ENCODE assay signal across 11 mouse cellular contexts in the genomic region with DNA sequence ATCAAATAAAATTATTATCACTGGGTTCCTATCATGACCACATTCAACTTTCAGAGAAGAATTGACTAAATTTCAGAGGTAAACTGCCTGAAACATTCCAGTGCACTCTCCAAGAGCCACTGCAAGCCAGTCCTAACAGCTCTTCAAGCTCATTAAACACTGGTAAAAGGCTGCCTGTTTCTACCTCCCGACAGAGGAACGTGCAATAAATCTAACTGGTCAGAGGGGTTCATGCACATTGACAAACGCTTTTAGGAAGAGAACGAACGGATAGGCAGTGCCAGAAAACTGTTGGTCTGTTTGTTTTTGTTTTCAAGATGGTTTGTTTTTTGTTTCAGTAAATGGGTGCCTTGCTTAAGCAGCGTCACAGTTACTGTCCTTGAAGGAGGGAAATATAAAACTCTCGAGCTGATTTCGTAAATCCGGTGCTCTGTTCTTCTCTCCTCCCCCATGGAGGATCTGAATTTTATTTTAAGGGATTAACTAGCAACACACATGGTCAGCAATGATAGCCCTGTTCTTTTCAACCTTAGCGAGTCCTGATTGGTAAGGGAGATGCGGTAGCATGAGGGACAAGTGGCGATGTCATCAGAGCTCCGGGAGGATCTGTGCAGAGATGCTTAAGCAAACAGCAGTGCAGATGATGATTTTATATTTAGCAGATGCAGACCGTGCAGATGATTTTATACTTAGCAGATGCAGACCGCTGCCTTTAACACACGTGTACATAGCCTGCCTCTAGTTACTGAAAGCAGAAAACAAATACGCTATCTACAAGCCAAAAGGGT. TPM values are rescaled to one million over a fixed set of nuclear protein-coding genes. Genes with fewer than 3 reads are reported as not detected.
DNase-seq lines count a peak whose midpoint lies in the region; ATAC-seq and TF ChIP-seq lines count a peak whose summit lies in the region.
"Had no signal": no experiment of that assay in that cellular context is flagged by ENCODE, and none has a peak within 500 bp of the region (broad histone marks: within the 10 kb centered on the region; RNA-seq: fewer than 3 reads in every experiment).

No protein-coding gene starts in this region.

- no peaks in the 10 kb centered on the region for H3K27me3 ChIP-seq in kidney, embryonic 16.5 days (ENCODE audit: insufficient read depth, low read length)
- no peaks in the 10 kb centered on the region for H3K27me3 ChIP-seq in kidney, adult 2 months (replicated peaks; ENCODE audit: control insufficient read depth, insufficient read depth, low read length)
- H3K27me3 ChIP-seq in embryonic facial prominence, embryonic 14.5 days (replicated peaks; ENCODE audit: control insufficient read depth, insufficient read depth, low read length), result no peaks in the 10 kb centered on the region
- H3K27me3 ChIP-seq in hindbrain, embryonic 16.5 days (replicated peaks; ENCODE audit: control insufficient read depth, insufficient read depth, low read length), result no peaks in the 10 kb centered on the region
- H3K27me3 ChIP-seq in neural tube, embryonic 13.5 days, result no peaks in the 10 kb centered on the region
- H3K27me3 ChIP-seq in thymus, adult 2 months (ENCODE audit: control insufficient read depth, insufficient read depth, low read length), result no peaks in the 10 kb centered on the region
- H3K27me3 ChIP-seq: megakaryocyte, embryonic 14.5 days had no signal

- H3K9me3 ChIP-seq in kidney, embryonic 16.5 days (ENCODE audit: low read length), result no peaks in the 10 kb centered on the region
- no peaks in the 10 kb centered on the region for H3K9me3 ChIP-seq in embryonic facial prominence, embryonic 14.5 days (ENCODE audit: control insufficient read depth, low read length)
- H3K9me3 ChIP-seq in hindbrain, embryonic 16.5 days (ENCODE audit: control insufficient read depth, low read length), result no peaks in the 10 kb centered on the region
- H3K9me3 ChIP-seq in neural tube, embryonic 13.5 days, result no peaks in the 10 kb centered on the region
- H3K9me3 ChIP-seq: megakaryocyte, embryonic 14.5 days had no signal

- no peak for TF ChIP-seq POLR2A in kidney, adult 2 months (IDR thresholded peaks at IDR 0.05; ENCODE audit: low read depth, low read length)
- TF ChIP-seq POLR2A in thymus, adult 2 months (IDR thresholded peaks at IDR 0.05; ENCODE audit: control insufficient read depth, extremely low read depth, insufficient read depth, low read length, poor library complexity), result no peak

- ATAC-seq in kidney, embryonic 16.5 days (ENCODE audit: low FRiP score, low TSS enrichment), result peak; percentile 74; the same call in 1 of the 2 replicates
- ATAC-seq in embryonic facial prominence, embryonic 14.5 days (ENCODE audit: low read depth), result 0 out of 2 replicates have a peak, but pooled peaks have one; percentile 10
- ATAC-seq in hindbrain, embryonic 16.5 days, result peak; percentile 53
- peak; percentile 41; the same call in 1 of the 2 replicates for ATAC-seq in neural tube, embryonic 13.5 days (ENCODE audit: low read depth)

- H3K27ac ChIP-seq in kidney, embryonic 16.5 days (ENCODE audit: low read length), result peak overlapping the region; percentile 61
- H3K27ac ChIP-seq in kidney, adult 2 months (ENCODE audit: insufficient read depth, low read depth, low read length), result no peak overlapping the region
- no peak overlapping the region for H3K27ac ChIP-seq in embryonic facial prominence, embryonic 14.5 days (replicated peaks; ENCODE audit: low read depth, low read length)
- no peak overlapping the region for H3K27ac ChIP-seq in hindbrain, embryonic 16.5 days (ENCODE audit: low read depth, low read length)
- H3K27ac ChIP-seq in neural tube, embryonic 13.5 days (replicated peaks), result peak overlapping the region; percentile 50; the same call in 1 of the 2 replicates
- H3K27ac ChIP-seq in thymus, adult 2 months (ENCODE audit: control insufficient read depth, insufficient read depth, low read length), result no peak overlapping the region

- peak overlapping the region; percentile 55 for H3K4me2 ChIP-seq in kidney, embryonic 16.5 days (replicated peaks; ENCODE audit: low read depth, low read length)
- H3K4me2 ChIP-seq in embryonic facial prominence, embryonic 14.5 days (ENCODE audit: low read depth, low read length), result peak overlapping the region; percentile 40
- peak overlapping the region; percentile 56 for H3K4me2 ChIP-seq in hindbrain, embryonic 16.5 days (ENCODE audit: low read length)
- peak overlapping the region; percentile 55 for H3K4me2 ChIP-seq in neural tube, embryonic 13.5 days

- H3K36me3 ChIP-seq in kidney, embryonic 16.5 days (ENCODE audit: insufficient read depth, low read length), result no peaks in the 10 kb centered on the region
- no peaks in the 10 kb centered on the region for H3K36me3 ChIP-seq in kidney, adult 2 months (ENCODE audit: control insufficient read depth, insufficient read depth, low read length)
- no peaks in the 10 kb centered on the region for H3K36me3 ChIP-seq in embryonic facial prominence, embryonic 14.5 days (ENCODE audit: control insufficient read depth, insufficient read depth, low read length)
- no peaks in the 10 kb centered on the region for H3K36me3 ChIP-seq in hindbrain, embryonic 16.5 days (ENCODE audit: control insufficient read depth, insufficient read depth, low read length)
- no peaks in the 10 kb centered on the region for H3K36me3 ChIP-seq in neural tube, embryonic 13.5 days
- H3K36me3 ChIP-seq in thymus, adult 2 months (ENCODE audit: control insufficient read depth, insufficient read depth, low read length), result no peaks in the 10 kb centered on the region

- intact Hi-C loops in left cerebral cortex, postnatal 10 days (cut with DNase I), result no loop called here

- no peak for DNase-seq in kidney, adult 2 months
- DNase-seq in embryonic facial prominence, embryonic 14.5 days (ENCODE audit: low spot score), result no peak
- DNase-seq in thymus, adult 2 months, result no peak
- no peak for DNase-seq in T-cell, adult 2 months (ENCODE audit: low spot score)
- no peak for DNase-seq in left cerebral cortex, postnatal 10 days (ENCODE audit: extremely low spot score in 1 of 2, low spot score in 2 of 2)
- DNase-seq: layer of hippocampus, adult 9-11 months had no signal

- H3K4me1 ChIP-seq in kidney, embryonic 16.5 days (ENCODE audit: insufficient read depth, low read length), result peaks cover 29% of the 10 kb centered on the region
- H3K4me1 ChIP-seq in kidney, adult 2 months (ENCODE audit: control insufficient read depth, insufficient read depth, low read length), result no peaks in the 10 kb centered on the region; the same call in 1 of the 2 replicates
- peaks cover 24% of the 10 kb centered on the region for H3K4me1 ChIP-seq in embryonic facial prominence, embryonic 14.5 days (ENCODE audit: control insufficient read depth, insufficient read depth, low read length)
- peaks cover 13% of the 10 kb centered on the region for H3K4me1 ChIP-seq in hindbrain, embryonic 16.5 days (ENCODE audit: control insufficient read depth, insufficient read depth, low read depth, low read length)
- H3K4me1 ChIP-seq in neural tube, embryonic 13.5 days (replicated peaks), result peaks cover 80% of the 10 kb centered on the region
- no peaks in the 10 kb centered on the region for H3K4me1 ChIP-seq in thymus, adult 2 months (replicated peaks; ENCODE audit: control insufficient read depth, insufficient read depth, low read length)
- H3K4me1 ChIP-seq: megakaryocyte, embryonic 14.5 days had no signal

- peak overlapping the region; percentile 50 for H3K9ac ChIP-seq in kidney, embryonic 16.5 days (replicated peaks; ENCODE audit: low read length)
- no peak overlapping the region for H3K9ac ChIP-seq in embryonic facial prominence, embryonic 14.5 days (ENCODE audit: low read depth, low read length)
- H3K9ac ChIP-seq in hindbrain, embryonic 16.5 days (ENCODE audit: low read depth, low read length), result peak overlapping the region; percentile 22; the same call in 1 of the 2 replicates
- H3K9ac ChIP-seq in neural tube, embryonic 13.5 days, result peak overlapping the region; percentile 50; the same call in 1 of the 2 replicates

- TF ChIP-seq CTCF in kidney, adult 2 months (conservative IDR thresholded peaks at IDR 0.05; ENCODE audit: insufficient read depth, insufficient read length, low read depth, low read length), result no peak
- TF ChIP-seq CTCF in thymus, adult 2 months (IDR thresholded peaks at IDR 0.05; ENCODE audit: borderline replicate concordance, control insufficient read depth, extremely low read depth, insufficient read depth, low read length, poor library complexity), result no peak

- H3K4me3 ChIP-seq in kidney, embryonic 16.5 days (ENCODE audit: low read length), result peak overlapping the region; percentile 30
- H3K4me3 ChIP-seq in kidney, adult 2 months (ENCODE audit: insufficient read depth, low read depth, low read length), result no peak overlapping the region
- 0 out of 2 replicates have a peak overlapping the region, but pooled peaks have one; percentile 7 for H3K4me3 ChIP-seq in embryonic facial prominence, embryonic 14.5 days (ENCODE audit: low read depth, low read length)
- peak overlapping the region; percentile 29 for H3K4me3 ChIP-seq in hindbrain, embryonic 16.5 days (ENCODE audit: low read length)
- peak overlapping the region; percentile 21 for H3K4me3 ChIP-seq in neural tube, embryonic 13.5 days
- H3K4me3 ChIP-seq in thymus, adult 2 months (ENCODE audit: control insufficient read depth, insufficient read depth, low read length), result no peak overlapping the region
- H3K4me3 ChIP-seq: megakaryocyte, embryonic 14.5 days had no signal

- WGBS in kidney, embryonic 16.5 days, result 26% methylated on average over 17 of the region's 17 CpGs
- 38% methylated on average over 17 of the region's 17 CpGs for WGBS in kidney, adult 2 months
- 32% methylated on average over 17 of the region's 17 CpGs for WGBS in embryonic facial prominence, embryonic 14.5 days
- 35% methylated on average over 17 of the region's 17 CpGs for WGBS in hindbrain, embryonic 16.5 days
- WGBS in neural tube, embryonic 13.5 days, result 15% methylated on average over 17 of the region's 17 CpGs
- WGBS in thymus, adult 2 months, result 49% methylated on average over 17 of the region's 17 CpGs

RNA-seq across cellular contexts. Expression of a gene that starts 23.0 kb away (rescaled TPM):
- 8.9 and 9.1 TPM in 2 replicates for polyA plus RNA-seq in kidney, embryonic 16.5 days (2015; fragmentation: Nextera tagmentation; extraction: Ambion mirVana)
- 3.6 and 3.7 TPM in 2 replicates for polyA plus RNA-seq in kidney, adult 2 months (2012; rRNA removed)
- 6.0 and 7.2 TPM in 2 replicates for polyA plus RNA-seq in embryonic facial prominence, embryonic 14.5 days (2014; fragmentation: Nextera tagmentation; extraction: Ambion mirVana)
- 8.4 and 11.8 TPM in 2 replicates for polyA plus RNA-seq in hindbrain, embryonic 16.5 days (2015; fragmentation: Nextera tagmentation; extraction: Ambion mirVana)
- 16.5 and 19.9 TPM in 2 replicates for polyA plus RNA-seq in neural tube, embryonic 13.5 days (2015; fragmentation: Nextera tagmentation; extraction: Ambion mirVana)
- 0.04 and 0.20 TPM in 2 replicates for polyA plus RNA-seq in thymus, adult 2 months (2012; rRNA removed)
- 1 to 10 TPM; 5.4 to 6.0 TPM for total RNA-seq in left cerebral cortex, postnatal 10 days (2021)
- total RNA-seq: MEL had no signal

Comparison
In these comparisons a context has a peak if more than half of its experiments do, and no peak if none do; other contexts are left out.
1. H3K27ac ChIP-seq: peak in kidney, embryonic 16.5 days (single experiment) and neural tube, embryonic 13.5 days (single experiment); none in kidney, adult 2 months (single experiment), embryonic facial prominence, embryonic 14.5 days (single experiment), hindbrain, embryonic 16.5 days (single experiment) and thymus, adult 2 months (single experiment).
2. H3K4me3 ChIP-seq: peak in kidney, embryonic 16.5 days (single experiment), embryonic facial prominence, embryonic 14.5 days (single experiment), hindbrain, embryonic 16.5 days (single experiment) and neural tube, embryonic 13.5 days (single experiment); none in kidney, adult 2 months (single experiment) and thymus, adult 2 months (single experiment).
3. ATAC-seq: peak in every context shown above with its lines; median percentile 74 in kidney, embryonic 16.5 days; 53 in hindbrain, embryonic 16.5 days; 41 in neural tube, embryonic 13.5 days; 10 in embryonic facial prominence, embryonic 14.5 days.
4. Peak in every context shown above with its lines, with median percentiles within 50 percentile points of each other: H3K4me2 ChIP-seq.